Mouse (Mus musculus): ENCODE measurements around the gene Kif9.

DNA sequence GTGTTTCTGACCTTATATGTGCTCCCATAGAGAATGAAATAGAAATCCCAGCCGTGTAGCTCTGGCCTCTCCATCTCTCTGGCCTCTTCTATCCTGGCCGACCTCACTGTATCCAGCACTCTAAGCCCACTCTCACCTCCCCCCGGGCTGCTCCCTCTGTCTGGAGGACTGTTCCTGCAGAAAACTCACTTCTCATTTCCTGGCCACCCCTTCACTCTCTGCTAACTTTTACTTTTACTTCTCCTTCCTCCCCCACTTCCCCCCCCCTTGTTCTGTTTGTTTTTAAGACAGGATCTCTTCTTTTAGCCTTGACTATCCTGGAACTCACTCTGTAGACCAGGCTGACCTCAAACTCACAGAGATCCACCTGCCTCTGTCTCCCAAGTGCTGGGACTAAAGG, 24.2 kb upstream of the Kif9 start:
- TF ChIP-seq MAX (IDR thresholded peaks at IDR 0.05; ENCODE audit: low read depth) (no peak), POLR2A (IDR thresholded peaks at IDR 0.05; ENCODE audit: insufficient read length, low read depth) (no peak), TCF12 (IDR thresholded peaks at IDR 0.05; ENCODE audit: insufficient read depth, poor library complexity, severe bottlenecking) (no peak), TCF3 (IDR thresholded peaks at IDR 0.05; ENCODE audit: insufficient read length, low read depth) (no peak), E2F4 (IDR thresholded peaks at IDR 0.05; ENCODE audit: insufficient read depth) (no peak), MYOD1 (IDR thresholded peaks at IDR 0.05; ENCODE audit: control insufficient read depth in 1 of 3, insufficient read length in 2 of 3, low read depth in 2 of 3) (no peak), POLR2AphosphoS2 (IDR thresholded peaks at IDR 0.05; ENCODE audit: insufficient read length, low read depth) (no peak), CEBPB (IDR thresholded peaks at IDR 0.05; ENCODE audit: insufficient read depth, poor library complexity, severe bottlenecking) (no peak), USF1 (IDR thresholded peaks at IDR 0.05; ENCODE audit: low read depth) (no peak), REST (IDR thresholded peaks at IDR 0.05; ENCODE audit: insufficient read depth, insufficient read length) (no peak)
